Mouse (Mus musculus) heart, adult 8-10 months (tissue): ENCODE measurements around the gene Syn2. TPM values are rescaled to one million over a fixed set of nuclear protein-coding genes. Genes with fewer than 3 reads are reported as not detected.

Experiments
- DNase-seq: peaks from one replicate; pipeline ENCODE4 v3.0.0; 2022; ENCODE audit warnings: low spot score
- microRNA-seq: library from miRNA; unstranded; fragments of <30 nt; microRNA quantifications from one replicate; pipeline ENCODE4 v1.2.0, GENCODE M21; 2022
- total RNA-seq, 4 experiments: library from RNA; stranded (reverse); gene quantifications; 2 replicates each; pipeline ENCODE4 v1.2.4; 2022

Syn2 gene
- total RNA-seq, 4 experiments from 2014 or later = 3.5 to 6.2 (median 4.6) TPM

- DNase-seq = no peak
Observed at GRCm38 (mm10) chr6:115290561-115290960, 155.9 kb downstream of the Syn2 start.

DNA sequence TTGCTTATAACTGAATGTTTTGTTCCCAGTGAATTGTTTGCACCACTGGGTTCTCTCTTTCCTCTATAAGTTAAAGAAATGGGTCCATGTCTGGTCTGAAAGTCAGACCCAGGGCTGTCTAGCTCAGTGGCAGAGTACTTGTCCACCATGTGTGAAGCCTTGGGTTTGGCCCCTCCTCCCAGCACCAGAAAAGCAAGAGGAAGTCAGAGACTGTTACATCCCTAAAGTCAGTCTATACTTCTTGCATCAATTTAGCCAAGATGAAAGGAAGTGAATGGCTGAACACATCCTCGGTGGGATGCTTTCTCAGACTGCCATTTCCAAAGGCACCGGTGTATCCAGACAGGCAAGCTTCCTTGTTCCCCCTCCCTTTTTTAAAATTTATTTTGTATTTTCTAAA lies 156.4 kb downstream of the Syn2 start:
- DNase-seq = no peak

DNA sequence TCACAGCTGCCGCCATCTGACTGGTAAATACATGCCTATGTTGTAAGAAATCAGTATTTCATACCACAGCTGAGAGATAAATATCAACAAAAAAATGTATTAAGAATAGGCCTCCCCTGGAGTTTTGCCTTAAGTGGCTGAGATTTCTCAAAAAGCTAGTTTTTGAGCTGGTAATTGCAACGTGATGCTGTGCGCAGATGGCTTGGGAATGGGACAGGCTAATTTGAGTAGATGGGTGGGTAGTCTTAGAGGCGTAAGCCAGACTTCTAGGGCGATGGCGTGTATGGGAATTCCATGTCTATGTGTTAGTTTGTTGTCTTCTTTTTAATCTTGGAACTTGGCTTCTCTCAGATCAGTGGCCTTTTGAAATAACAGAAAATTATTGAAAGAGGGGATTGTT lies 157.1 kb downstream of the Syn2 start:
- no peak for DNase-seq

- DNase-seq = no peak
Observed at GRCm38 (mm10) chr6:115292621-115293020, 157.9 kb downstream of the Syn2 start.

- DNase-seq = no peak
Observed at GRCm38 (mm10) chr6:115293877-115294276, 159.2 kb downstream of the Syn2 start.

DNA sequence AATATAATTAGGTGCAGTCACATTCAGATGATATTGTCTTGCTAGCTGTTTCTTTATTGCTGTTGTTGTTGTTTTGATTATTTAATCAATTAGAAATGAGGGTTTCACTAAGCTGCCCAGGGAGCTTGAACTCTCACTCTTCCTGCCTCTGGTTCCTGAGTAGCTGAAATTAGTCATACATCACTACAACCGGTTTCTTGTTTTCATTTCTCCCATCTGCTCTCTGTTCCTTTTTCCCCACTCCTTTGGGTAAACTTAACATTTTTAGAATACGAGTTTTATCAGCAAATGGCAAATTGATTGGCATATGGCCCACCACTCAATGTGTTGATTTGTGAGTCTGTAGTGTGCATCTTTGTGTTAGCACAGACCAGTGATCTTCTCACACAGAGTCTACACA lies 172.4 kb downstream of the Syn2 start:
- no peak for DNase-seq

DNA sequence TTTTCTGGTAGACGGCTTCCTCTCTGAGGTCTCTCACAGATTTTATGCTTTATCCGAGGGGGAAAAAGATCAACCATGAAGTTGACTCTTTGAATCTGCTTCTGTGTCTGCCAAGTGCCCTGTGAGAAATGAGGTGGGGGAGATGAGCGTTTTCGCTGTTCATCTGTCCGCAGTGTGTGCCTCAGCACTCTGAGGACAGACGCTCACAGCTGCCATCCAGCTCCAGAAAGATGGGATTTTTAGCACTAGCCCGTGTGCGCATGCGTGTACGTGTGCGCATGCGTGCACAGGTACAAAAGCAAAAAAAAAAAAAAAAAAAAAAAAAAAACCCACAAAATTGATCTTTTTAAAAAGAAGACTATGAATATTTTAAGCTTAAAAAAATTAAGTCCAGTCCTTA lies 178.1 kb downstream of the Syn2 start:
- DNase-seq = no peak

DNA sequence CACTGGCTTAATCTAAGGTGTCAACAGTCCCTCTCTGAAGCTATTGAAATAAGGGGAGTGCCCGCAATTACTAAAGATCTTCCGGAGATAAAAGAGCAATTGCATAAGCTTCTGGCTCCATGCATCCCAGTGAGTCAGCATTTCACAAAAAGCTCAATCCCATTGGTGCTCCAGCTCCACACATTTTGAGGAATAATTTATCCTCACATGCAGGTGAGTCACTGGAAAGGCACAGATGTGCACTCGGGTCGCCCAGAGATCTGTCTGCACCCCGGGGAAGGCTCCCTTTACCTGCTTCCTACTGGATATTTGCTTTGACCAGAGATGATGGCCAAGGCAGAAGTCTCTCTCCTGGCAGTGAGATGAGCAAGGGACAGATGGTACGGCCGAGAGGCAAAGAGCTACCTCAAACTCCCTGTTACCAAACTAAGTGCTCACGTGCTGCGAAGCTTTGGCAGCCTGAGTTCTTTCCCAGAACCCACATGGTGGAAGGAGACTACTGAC lies 178.6 kb downstream of the Syn2 start:
- DNase-seq = no peak

- no peak for DNase-seq
Observed at GRCm38 (mm10) chr6:115313910-115314309, 179.2 kb downstream of the Syn2 start.

DNA sequence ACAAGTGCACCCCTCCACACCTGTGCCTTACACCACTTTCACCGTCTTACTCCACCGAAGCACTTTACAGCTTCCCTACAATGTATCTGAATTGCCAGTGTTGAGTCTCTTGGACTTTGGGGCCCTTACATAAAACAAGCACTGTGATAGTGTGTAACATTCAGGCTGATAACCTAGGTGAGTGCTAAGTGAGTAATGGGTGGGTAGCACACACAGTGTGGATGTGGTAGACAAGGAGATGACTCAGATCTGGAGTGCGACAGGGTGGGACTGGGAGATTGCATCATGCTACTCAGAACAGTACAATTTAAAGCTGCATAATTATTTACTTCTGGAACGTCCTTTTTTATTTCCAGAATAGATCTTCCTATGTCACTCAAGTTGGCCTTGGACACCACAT lies 181.1 kb downstream of the Syn2 start:
- no peak for DNase-seq

GRCm38 (mm10) chr6:115316811-115317221 lies 182.1 kb downstream of the Syn2 start:
- peak; percentile 51 for DNase-seq

DNA sequence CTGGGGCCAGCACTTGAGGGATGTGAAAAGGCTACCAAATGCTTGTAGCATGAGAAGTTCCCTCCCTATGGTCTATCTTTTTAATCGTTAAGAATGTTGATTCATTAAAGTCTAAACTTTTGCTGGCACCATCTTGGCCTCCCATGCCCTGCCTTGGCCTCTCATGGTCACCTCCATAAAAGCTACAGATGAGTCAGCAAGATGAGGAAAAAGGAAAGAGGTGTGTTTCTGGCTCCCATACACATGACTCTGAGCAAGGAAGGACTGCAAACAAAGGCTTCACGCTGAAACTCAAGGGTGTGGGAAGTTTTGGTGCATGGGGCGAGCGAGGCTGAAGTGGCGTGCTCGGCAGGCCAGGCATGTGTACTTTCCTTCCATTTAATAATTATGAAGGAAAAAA lies 184.1 kb downstream of the Syn2 start:
- no peak for DNase-seq

DNA sequence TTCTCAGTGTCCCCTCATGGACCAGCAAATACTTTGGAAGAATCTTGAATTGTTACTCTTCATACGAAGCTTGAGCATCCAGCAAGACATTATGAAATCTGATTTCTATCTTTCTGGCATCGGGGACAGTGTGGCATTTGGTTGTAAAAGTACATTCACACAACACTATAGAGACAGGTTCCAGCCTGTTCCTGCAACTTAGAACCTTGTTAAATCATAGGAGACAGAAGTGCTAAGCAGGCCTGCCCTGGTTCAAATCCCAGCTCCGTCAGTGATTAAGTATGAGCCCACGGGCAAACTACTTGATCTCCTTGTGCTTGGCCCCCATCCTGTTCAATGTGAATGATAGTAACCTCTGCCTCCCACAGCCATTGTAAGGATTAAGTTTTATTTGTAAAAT lies 185.0 kb downstream of the Syn2 start:
- no peak for DNase-seq

GRCm38 (mm10) chr6:115320927-115321714 lies 186.4 kb downstream of the Syn2 start:
- DNase-seq = no peak

DNA sequence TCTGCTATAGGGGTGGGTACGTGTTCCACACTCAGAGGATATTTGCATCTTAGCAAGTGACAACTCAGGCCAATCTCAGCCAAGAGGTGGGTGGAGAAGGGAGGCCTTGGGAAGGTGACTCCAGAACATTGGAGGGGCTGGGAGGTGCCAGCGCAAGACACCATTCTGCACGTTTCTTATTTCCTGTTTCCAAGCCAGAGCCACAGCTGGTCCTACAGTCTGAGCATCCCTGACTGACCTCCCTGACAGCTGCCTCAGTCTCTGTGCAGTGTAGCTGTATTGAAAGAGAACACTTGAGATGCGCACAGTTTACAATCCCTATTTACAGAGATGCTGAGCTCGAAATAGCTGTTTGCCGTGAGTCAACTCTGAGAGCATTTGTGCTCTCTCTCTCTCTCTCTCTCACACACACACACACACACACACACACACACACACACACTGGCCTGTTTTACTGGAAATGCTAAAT lies 187.2 kb downstream of the Syn2 start:
- DNase-seq = no peak

DNA sequence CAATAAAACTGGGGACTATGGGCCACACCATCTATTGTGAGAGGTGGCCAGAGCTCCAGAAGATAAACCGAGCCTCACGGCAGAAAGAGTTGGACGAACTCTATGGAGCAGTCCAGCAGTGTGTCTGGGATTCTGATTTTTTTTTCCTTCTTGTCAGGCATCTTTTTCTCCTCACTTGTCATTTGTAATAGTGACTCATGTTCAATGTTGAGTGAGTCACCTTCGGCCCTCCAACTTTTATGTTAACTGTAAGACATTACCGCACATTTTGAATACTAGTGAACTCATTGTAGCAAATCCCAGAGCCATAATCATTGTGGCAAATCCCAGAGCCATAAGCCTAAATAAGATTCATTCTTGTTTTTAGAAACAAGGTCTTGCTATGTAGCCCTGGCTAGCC lies 188.3 kb downstream of the Syn2 start:
- no peak for DNase-seq

- peak; percentile 25 for DNase-seq
Observed at GRCm38 (mm10) chr6:115330964-115331363, 196.3 kb downstream of the Syn2 start.

Small RNA genes within 50 kb of the gene (microRNA-seq; reads per million reads assigned to microRNA genes)
- gene Gm24767 = not detected

Other genes with a start within 250 kb of the Syn2 start
- 10 to 100 TPM; 19.9 to 23.5 (median 21.4) TPM for gene Vgll4, start 164.9 kb upstream of the Syn2 start, total RNA-seq
- gene Tamm41, start 97.0 kb upstream of the Syn2 start, total RNA-seq = 10 to 100 TPM; 11.9 to 14.8 (median 12.8) TPM
- gene Gm17482, start 92.4 kb downstream of the Syn2 start, total RNA-seq = not detected
- 10 to 100 TPM; 26.3 to 43.9 (median 37.1) TPM for gene Timp4, start 117.3 kb downstream of the Syn2 start, total RNA-seq
- gene Pparg, start 226.0 kb downstream of the Syn2 start, total RNA-seq = 10 to 100 TPM in 3 of 4 experiments, 1 to 10 TPM in 1; 9.5 to 13.5 (median 12.3) TPM